20 mouse cellular contexts compared by ENCODE assay signal in genomic region chr2:121909975-121910374, GRCm38 (mm10). TPM values are rescaled to one million over a fixed set of nuclear protein-coding genes. Genes with fewer than 3 reads are reported as not detected.
DNase-seq lines count a peak whose midpoint lies in the region; ATAC-seq and TF ChIP-seq lines count a peak whose summit lies in the region.
"Had no signal": no experiment of that assay in that cellular context is flagged by ENCODE, and none has a peak within 500 bp of the region (broad histone marks: within the 10 kb centered on the region; RNA-seq: fewer than 3 reads in every experiment).

No protein-coding gene starts in this region.

- no peak overlapping the region for H3K4me3 ChIP-seq in left cerebral cortex, adult 2 months
- H3K4me3 ChIP-seq: forebrain, embryonic 15.5 days; heart, adult 2 months; hindbrain, embryonic 15.5 days; megakaryocyte, embryonic 14.5 days; neural tube, embryonic 15.5 days; stomach, embryonic 15.5 days had no signal

- ATAC-seq in erythroblast, adult 5-6 weeks (replicated peaks; ENCODE audit: low FRiP score, poor library complexity, severe bottlenecking) = no peak
- ATAC-seq: forebrain, embryonic 15.5 days had no signal

- peak; percentile 23 for TF ChIP-seq CTCF in left cerebral cortex, adult 2 months (IDR thresholded peaks at IDR 0.05)

- DNase-seq in cerebellum, postnatal 10 days = peak; percentile 12 to 14
- no peak for DNase-seq in cerebellum, postnatal 4 days (ENCODE audit: low spot score in 2 of 2)
- no peak for DNase-seq in left cerebral cortex, adult 2 months (ENCODE audit: extremely low spot score in 1 of 2, low spot score in 2 of 2)
- no peak for DNase-seq in left cerebral cortex, postnatal 14 days (ENCODE audit: low spot score in 2 of 2)
- DNase-seq in A20 (ENCODE audit: low read depth, low spot score) = peak; percentile 23
- peak; percentile 45 for DNase-seq in brain, adult 2 months (ENCODE audit: low read depth, low spot score)
- DNase-seq in gastrocnemius, postnatal 25 days = no peak
- DNase-seq: cerebellum, adult 11 months; heart, adult 2 months; heart, postnatal 14 days; kidney, adult 9 months; right cerebral cortex, adult 18-20 months; thymus, postnatal 14 days had no signal

- intact Hi-C loops in left cerebral cortex, adult 2 months (cut with DNase I) = no loop called here
- intact Hi-C loops in left cerebral cortex, postnatal 14 days (cut with DNase I) = no loop called here

- no peak overlapping the region for H3K27ac ChIP-seq in left cerebral cortex, adult 2 months
- H3K27ac ChIP-seq: forebrain, embryonic 15.5 days; heart, adult 2 months; hindbrain, embryonic 15.5 days; neural tube, embryonic 15.5 days; stomach, embryonic 15.5 days had no signal

RNA-seq across cellular contexts. Expression of gene Casc4, which starts 43.2 kb away (rescaled TPM):
- 100 to 1,000 TPM in 1 of 2 experiments, 10 to 100 TPM in 1; 96.5 to 105 TPM for total RNA-seq in left cerebral cortex, adult 2 months (2021)
- 100 to 1,000 TPM; 122 to 123 TPM for total RNA-seq in left cerebral cortex, postnatal 14 days (2021)
- 1.5 and 2.9 TPM in 2 replicates for total RNA-seq in erythroblast, adult 5-6 weeks (2015; ENCODE audit: low replicate concordance)
- 0.77 and 4.2 TPM in 2 replicates for total RNA-seq in erythroblast, adult 5-6 weeks (2017; ENCODE audit: low replicate concordance)
- 10 to 100 TPM in 1 of 2 experiments, 1 to 10 TPM in 1; 8.8 to 10.2 TPM for total RNA-seq in gastrocnemius, postnatal 25 days (2021)

RNA-seq across cellular contexts. Expression of gene Ctdspl2, which starts 45.8 kb away (rescaled TPM):
- total RNA-seq in left cerebral cortex, adult 2 months (2021) = 10 to 100 TPM; 33.2 to 34.2 TPM
- total RNA-seq in left cerebral cortex, postnatal 14 days (2021) = 10 to 100 TPM; 29.3 to 36.2 TPM
- 19.4 and 23.4 TPM in 2 replicates for total RNA-seq in erythroblast, adult 5-6 weeks (2015; ENCODE audit: low replicate concordance)
- total RNA-seq in erythroblast, adult 5-6 weeks (2017; ENCODE audit: low replicate concordance) = 22.6 and 30.2 TPM in 2 replicates
- 1 to 10 TPM; 7.2 to 7.6 TPM for total RNA-seq in gastrocnemius, postnatal 25 days (2021)

RNA-seq across cellular contexts. Expression of gene Mageb3, which starts 45.9 kb away (rescaled TPM):
- total RNA-seq in left cerebral cortex, adult 2 months (2021) = under 1 TPM; 0.29 to 0.33 TPM
- under 1 TPM; 0.21 to 0.33 TPM for total RNA-seq in left cerebral cortex, postnatal 14 days (2021)
- total RNA-seq in erythroblast, adult 5-6 weeks (2015; ENCODE audit: low replicate concordance) = not detected in 2 replicates
- total RNA-seq in erythroblast, adult 5-6 weeks (2017; ENCODE audit: low replicate concordance) = 0.43 TPM in 1 of 2 replicates, not detected in the other
- under 1 TPM in 1 of 2 experiments, not detected in 1; 0.15 TPM for total RNA-seq in gastrocnemius, postnatal 25 days (2021)
- total RNA-seq: gastrocnemius, adult 18-20 months; heart, adult 2 months had no signal

Comparison
In these comparisons a context has a peak if more than half of its experiments do, and no peak if none do; other contexts are left out.
1. DNase-seq: peak in cerebellum, postnatal 10 days (2 of 2), A20 (single experiment) and brain, adult 2 months (single experiment); none in cerebellum, postnatal 4 days (0 of 2), left cerebral cortex, adult 2 months (0 of 2), left cerebral cortex, postnatal 14 days (0 of 2) and gastrocnemius, postnatal 25 days (single experiment).
2. RNA of gene Casc4, which starts 43.2 kb away (total RNA-seq): 122 to 123 TPM in left cerebral cortex, postnatal 14 days and 96.5 to 105 TPM in left cerebral cortex, adult 2 months; 8.8 to 10.2 TPM in gastrocnemius, postnatal 25 days and 0.77 to 4.2 TPM in erythroblast, adult 5-6 weeks; every median in the first group is over 4 times any median in the second.